Mouse (Mus musculus): ENCODE data around the gene Vps37d. TPM values are rescaled to one million over a fixed set of nuclear protein-coding genes. Genes with fewer than 3 reads are reported as not detected.

The Vps37d gene
- polyA plus RNA-seq, 1 experiment = not detected

GRCm38 (mm10) chr5:135035608-135036359 is 42.3 kb downstream of the Vps37d start:
- Histone ChIP-seq H3K4me3 (ENCODE audit: insufficient read depth, low read length) (no peak overlapping the region), H3K27ac (ENCODE audit: insufficient read depth, low read depth, low read length) (no peak overlapping the region), H3K4me1 (ENCODE audit: control insufficient read depth, insufficient read depth, low read length) (no peaks in the 10 kb centered on the region; the same call in 1 of the 2 replicates)
- no peak for TF ChIP-seq CTCF (IDR thresholded peaks at IDR 0.05; ENCODE audit: low read depth, low read length)
- TF ChIP-seq POLR2A (IDR thresholded peaks at IDR 0.05; ENCODE audit: borderline replicate concordance, low read depth, low read length) = no peak

- Histone ChIP-seq H3K27ac (ENCODE audit: insufficient read depth, low read depth, low read length) (no peak overlapping the region), H3K4me1 (ENCODE audit: control insufficient read depth, insufficient read depth, low read length) (peaks cover under 1% of the 10 kb centered on the region; the same call in 1 of the 2 replicates), H3K4me3 (ENCODE audit: insufficient read depth, low read length) (no peak overlapping the region)
- TF ChIP-seq POLR2A (IDR thresholded peaks at IDR 0.05; ENCODE audit: borderline replicate concordance, low read depth, low read length) = no peak
- peak; percentile 40 for TF ChIP-seq CTCF (IDR thresholded peaks at IDR 0.05; ENCODE audit: low read depth, low read length)
Measured at GRCm38 (mm10) chr5:135034593-135034992, 43.5 kb downstream of the Vps37d start.

- Histone ChIP-seq H3K4me1 (ENCODE audit: control insufficient read depth, insufficient read depth, low read length) (peaks cover 9% of the 10 kb centered on the region), H3K4me3 (ENCODE audit: insufficient read depth, low read length) (no peak overlapping the region), H3K27ac (ENCODE audit: insufficient read depth, low read depth, low read length) (no peak overlapping the region)
- TF ChIP-seq POLR2A (IDR thresholded peaks at IDR 0.05; ENCODE audit: borderline replicate concordance, low read depth, low read length) = no peak
- TF ChIP-seq CTCF (IDR thresholded peaks at IDR 0.05; ENCODE audit: low read depth, low read length) = no peak
Measured at GRCm38 (mm10) chr5:135032581-135032980, 45.5 kb downstream of the Vps37d start.

- TF ChIP-seq CTCF (IDR thresholded peaks at IDR 0.05; ENCODE audit: low read depth, low read length) (no peak), POLR2A (IDR thresholded peaks at IDR 0.05; ENCODE audit: borderline replicate concordance, low read depth, low read length) (no peak)
- Histone ChIP-seq H3K4me3 (ENCODE audit: insufficient read depth, low read length) (no peak overlapping the region), H3K4me1 (ENCODE audit: control insufficient read depth, insufficient read depth, low read length) (peaks cover 15% of the 10 kb centered on the region), H3K27ac (ENCODE audit: insufficient read depth, low read depth, low read length) (no peak overlapping the region)
Measured at GRCm38 (mm10) chr5:135029007-135029854, 48.8 kb downstream of the Vps37d start.

- peaks cover 17% of the 10 kb centered on the region for H3K4me1 ChIP-seq (ENCODE audit: control insufficient read depth, insufficient read depth, low read length)
- no peak overlapping the region for H3K4me3 ChIP-seq (ENCODE audit: insufficient read depth, low read length)
- no peak for TF ChIP-seq POLR2A (IDR thresholded peaks at IDR 0.05; ENCODE audit: borderline replicate concordance, low read depth, low read length)
- TF ChIP-seq CTCF (IDR thresholded peaks at IDR 0.05; ENCODE audit: low read depth, low read length) = no peak
- no peak overlapping the region for H3K27ac ChIP-seq (ENCODE audit: insufficient read depth, low read depth, low read length)
Measured at GRCm38 (mm10) chr5:135025899-135026298, 52.2 kb downstream of the Vps37d start.

GRCm38 (mm10) chr5:135024665-135025224 is 53.3 kb downstream of the Vps37d start:
- no peak overlapping the region for H3K27ac ChIP-seq (ENCODE audit: insufficient read depth, low read depth, low read length)
- no peak overlapping the region for H3K4me3 ChIP-seq (ENCODE audit: insufficient read depth, low read length)
- TF ChIP-seq CTCF (IDR thresholded peaks at IDR 0.05; ENCODE audit: low read depth, low read length) (no peak), POLR2A (IDR thresholded peaks at IDR 0.05; ENCODE audit: borderline replicate concordance, low read depth, low read length) (no peak)
- H3K4me1 ChIP-seq (ENCODE audit: control insufficient read depth, insufficient read depth, low read length) = peaks cover 17% of the 10 kb centered on the region

- H3K4me3 ChIP-seq (ENCODE audit: insufficient read depth, low read length) = peak within 1 kb of the TSS; percentile 70
- no peak within 1 kb of the TSS for H3K27ac ChIP-seq (ENCODE audit: insufficient read depth, low read depth, low read length)
- H3K4me1 ChIP-seq (ENCODE audit: control insufficient read depth, insufficient read depth, low read length) = peaks cover 11% of the 10 kb centered on the region
- TF ChIP-seq POLR2A (IDR thresholded peaks at IDR 0.05; ENCODE audit: borderline replicate concordance, low read depth, low read length) = no peak
- no peak for TF ChIP-seq CTCF (IDR thresholded peaks at IDR 0.05; ENCODE audit: low read depth, low read length)
Measured at GRCm38 (mm10) chr5:135023344-135024173, 54.5 kb downstream of the Vps37d start, which contains the start of gene Stx1a. Gene Stx1a (plus strand): TSS chr5:135023482.

Other genes starting within 250 kb of the Vps37d start
- gene Tmem270, start 171.5 kb downstream of the Vps37d start, polyA plus RNA-seq (2012; ENCODE audit: insufficient read depth, insufficient read length, missing spikeins) = not detected in 2 replicates
- not detected in 2 replicates for gene Cldn13, start 162.7 kb downstream of the Vps37d start, polyA plus RNA-seq (2012; ENCODE audit: insufficient read depth, insufficient read length, missing spikeins)
- 7.0 and 8.4 TPM in 2 replicates for gene Mettl27, start 145.9 kb downstream of the Vps37d start, polyA plus RNA-seq (2012; ENCODE audit: insufficient read depth, insufficient read length, missing spikeins)
- gene Cldn4, start 131.3 kb downstream of the Vps37d start, polyA plus RNA-seq (2012; ENCODE audit: insufficient read depth, insufficient read length, missing spikeins) = not detected in 2 replicates
- gene Cldn3, start 92.1 kb downstream of the Vps37d start, polyA plus RNA-seq (2012; ENCODE audit: insufficient read depth, insufficient read length, missing spikeins) = not detected in 2 replicates
- gene Abhd11, start 69.1 kb downstream of the Vps37d start, polyA plus RNA-seq (2012; ENCODE audit: insufficient read depth, insufficient read length, missing spikeins) = 12.2 and 13.0 TPM in 2 replicates
- 0.76 and 0.84 TPM in 2 replicates for gene Stx1a, start 54.8 kb downstream of the Vps37d start, polyA plus RNA-seq (2012; ENCODE audit: insufficient read depth, insufficient read length, missing spikeins)
- 21.6 and 22.4 TPM in 2 replicates for gene Dnajc30, start 14.1 kb downstream of the Vps37d start, polyA plus RNA-seq (2012; ENCODE audit: insufficient read depth, insufficient read length, missing spikeins)
- gene Bud23, start 13.3 kb downstream of the Vps37d start, polyA plus RNA-seq (2012; ENCODE audit: insufficient read depth, insufficient read length, missing spikeins) = 45.0 and 57.1 TPM in 2 replicates
- not detected in 2 replicates for gene Mlxipl, start 11.6 kb upstream of the Vps37d start, polyA plus RNA-seq (2012; ENCODE audit: insufficient read depth, insufficient read length, missing spikeins)
- gene Tbl2, start 71.4 kb upstream of the Vps37d start, polyA plus RNA-seq (2012; ENCODE audit: insufficient read depth, insufficient read length, missing spikeins) = 5.9 and 6.2 TPM in 2 replicates
- 48.9 and 57.6 TPM in 2 replicates for gene Bcl7b, start 90.0 kb upstream of the Vps37d start, polyA plus RNA-seq (2012; ENCODE audit: insufficient read depth, insufficient read length, missing spikeins)
- gene Baz1b, start 109.0 kb upstream of the Vps37d start, polyA plus RNA-seq (2012; ENCODE audit: insufficient read depth, insufficient read length, missing spikeins) = 57.5 and 58.9 TPM in 2 replicates
- gene Fzd9, start 173.0 kb upstream of the Vps37d start, polyA plus RNA-seq (2012; ENCODE audit: insufficient read depth, insufficient read length, missing spikeins) = not detected in 2 replicates

All from bone marrow macrophage, adult 2 months (primary cell).